Mouse (Mus musculus) CH12.LX (cell line): ENCODE data around the gene Amotl2. TPM values are rescaled to one million over a fixed set of nuclear protein-coding genes. Genes with fewer than 3 reads are reported as not detected.

Source experiments
- DNase-seq: peaks from one replicate; pipeline ENCODE4 v3.0.0-alpha.2; 2013; ENCODE audit errors: extremely low read depth
- H3K27ac ChIP-seq: 2 replicates; pipeline ENCODE4 v1.5.1; 2012; ENCODE audit warnings: low read depth, mild to moderate bottlenecking, control low read depth, moderate library complexity; ENCODE audit not compliant: insufficient read depth
- H3K27me3 ChIP-seq: replicated peaks from 2 replicates; pipeline ENCODE3; 2012; ENCODE audit warnings: inconsistent platforms
- H3K36me3 ChIP-seq, 2 experiments: replicated peaks in 1 of 2; 2 replicates each; pipeline versions ENCODE3 to v1.6.1; 2012; ENCODE audit warnings: inconsistent platforms in 1 of 2, low read length in 1 of 2, mild to moderate bottlenecking in 1 of 2, mixed read lengths in 1 of 2, moderate library complexity in 1 of 2; ENCODE audit not compliant: control insufficient read depth in 1 of 2, insufficient read depth in 1 of 2
- H3K4me1 ChIP-seq, 2 experiments: 2 replicates each; pipeline ENCODE4 v1.6.1; 2012; ENCODE audit warnings: inconsistent platforms in 1 of 2, moderate library complexity in 1 of 2; ENCODE audit not compliant: insufficient read depth in 2 of 2, control insufficient read depth in 1 of 2
- H3K4me2 ChIP-seq: 2 replicates; pipeline ENCODE4 v1.6.1; 2012; ENCODE audit warnings: low read depth, mild to moderate bottlenecking, control low read depth; ENCODE audit not compliant: poor library complexity, insufficient read depth, severe bottlenecking
- H3K4me3 ChIP-seq, 3 experiments: fragments of 150-350 bp in 1 of 3; sonication (generic) in 1 of 3; replicated peaks in 1 of 3; 2 replicates each; pipeline versions ENCODE3 to v1.5.1; 2011 to 2012; ENCODE audit warnings: low read depth in 2 of 3, low read length in 2 of 3, mild to moderate bottlenecking in 2 of 3, moderate library complexity in 2 of 3, control low read depth in 1 of 3, improper control_type of control experiment in 1 of 3, inconsistent platforms in 1 of 3, mixed read lengths in 1 of 3; ENCODE audit not compliant: poor library complexity in 1 of 3
- H3K79me2 ChIP-seq: replicated peaks from 2 replicates; pipeline ENCODE4 v1.6.1; 2012; ENCODE audit warnings: mild to moderate bottlenecking, moderate library complexity; ENCODE audit not compliant: control insufficient read depth, poor library complexity, insufficient read depth, severe bottlenecking; ENCODE audit errors: extremely low read depth
- H3K9ac ChIP-seq: 2 replicates; pipeline ENCODE4 v1.6.1; 2012; ENCODE audit warnings: low read depth, mild to moderate bottlenecking, control low read depth, moderate library complexity; ENCODE audit not compliant: insufficient read depth
- H3K9me3 ChIP-seq: replicated peaks from 2 replicates; pipeline ENCODE3; 2012; ENCODE audit warnings: low read length, inconsistent platforms, mixed read lengths
- CHD2 ChIP-seq: IDR thresholded peaks from 2 replicates; pipeline ENCODE4 v1.6.1; 2011; ENCODE audit warnings: low read length, improper control_type of control experiment
- CTCF ChIP-seq, 2 experiments: IDR thresholded peaks in 1 of 2; conservative IDR thresholded peaks in 1 of 2; 2 replicates each; pipeline ENCODE4 v1.5.1; 2011 to 2012; ENCODE audit warnings: low read depth in 2 of 2, low read length in 2 of 2, improper control_type of control experiment in 1 of 2, inconsistent platforms in 1 of 2, mild to moderate bottlenecking in 1 of 2, moderate library complexity in 1 of 2
- E2F4 ChIP-seq: IDR thresholded peaks from 2 replicates; pipeline ENCODE4 v1.6.1; 2011; ENCODE audit warnings: low read depth, low read length, improper control_type of control experiment; ENCODE audit not compliant: insufficient replicate concordance
- EP300 ChIP-seq: IDR thresholded peaks from 2 replicates; pipeline ENCODE4 v1.6.1; 2011; ENCODE audit warnings: low read length, improper control_type of control experiment
- GABPA ChIP-seq: IDR thresholded peaks from 2 replicates; pipeline ENCODE4 v1.6.1; 2012; ENCODE audit warnings: low read depth, low read length, improper control_type of control experiment, inconsistent platforms; ENCODE audit not compliant: insufficient replicate concordance
- HCFC1 ChIP-seq: IDR thresholded peaks from 2 replicates; pipeline ENCODE4 v1.6.1; 2012; ENCODE audit warnings: low read depth, mild to moderate bottlenecking, inconsistent platforms, low read length, improper control_type of control experiment
- JUN ChIP-seq: IDR thresholded peaks from 2 replicates; pipeline ENCODE4 v1.6.1; 2011; ENCODE audit warnings: low read depth, mild to moderate bottlenecking, low read length, improper control_type of control experiment, moderate library complexity; ENCODE audit not compliant: insufficient read depth
- JUND ChIP-seq: conservative IDR thresholded peaks from 2 replicates; pipeline ENCODE4 v1.6.1; 2011; ENCODE audit warnings: low read depth, low read length, improper control_type of control experiment
- KAT2A ChIP-seq: IDR thresholded peaks from 2 replicates; pipeline ENCODE4 v1.6.1; 2012; ENCODE audit warnings: low read length, improper control_type of control experiment, inconsistent platforms; ENCODE audit not compliant: insufficient replicate concordance
- MAX ChIP-seq: IDR thresholded peaks from 2 replicates; pipeline ENCODE4 v1.6.1; 2011; ENCODE audit warnings: low read length, improper control_type of control experiment
- MAZ ChIP-seq: IDR thresholded peaks from 2 replicates; pipeline ENCODE4 v1.6.1; 2012; ENCODE audit warnings: low read depth, mild to moderate bottlenecking, inconsistent platforms, low read length, improper control_type of control experiment, moderate library complexity
- NELFE ChIP-seq: IDR thresholded peaks from 2 replicates; pipeline ENCODE4 v1.6.1; 2011; ENCODE audit warnings: low read depth, low read length, improper control_type of control experiment
- PAX5 ChIP-seq: IDR thresholded peaks from 2 replicates; pipeline ENCODE4 v1.6.1; 2012; ENCODE audit warnings: low read length, inconsistent platforms, mixed read lengths
- RAD21 ChIP-seq: IDR thresholded peaks from 2 replicates; pipeline ENCODE4 v1.6.1; 2011; ENCODE audit warnings: low read depth, mild to moderate bottlenecking, low read length, improper control_type of control experiment, moderate library complexity
- RCOR1 ChIP-seq: conservative IDR thresholded peaks from 2 replicates; pipeline ENCODE4 v1.6.1; 2012; ENCODE audit warnings: low read depth, mild to moderate bottlenecking, inconsistent platforms, low read length, improper control_type of control experiment
- SIN3A ChIP-seq: IDR thresholded peaks from 2 replicates; pipeline ENCODE4 v1.6.1; 2012; ENCODE audit warnings: low read length, improper control_type of control experiment, inconsistent platforms
- TCF12 ChIP-seq: IDR thresholded peaks from 2 replicates; pipeline ENCODE4 v1.6.1; 2014; ENCODE audit warnings: low read depth, mild to moderate bottlenecking, inconsistent platforms, low read length, improper control_type of control experiment
- USF1 ChIP-seq: IDR thresholded peaks from 2 replicates; pipeline ENCODE4 v1.6.1; 2014; ENCODE audit warnings: low read depth, mild to moderate bottlenecking, inconsistent platforms, low read length, improper control_type of control experiment
- USF2 ChIP-seq: conservative IDR thresholded peaks from 2 replicates; pipeline ENCODE4 v1.6.1; 2011; ENCODE audit warnings: low read depth, low read length, improper control_type of control experiment
- ZC3H11A ChIP-seq: IDR thresholded peaks from 2 replicates; pipeline ENCODE4 v1.6.1; 2012; ENCODE audit warnings: low read depth, mild to moderate bottlenecking, inconsistent platforms, low read length, improper control_type of control experiment
- ZKSCAN1 ChIP-seq: IDR thresholded peaks from 2 replicates; pipeline ENCODE4 v1.6.1; 2012; ENCODE audit warnings: low read depth, inconsistent platforms, low read length, improper control_type of control experiment, borderline replicate concordance
- dilution Hi-C: fragments of 300-500 bp; cut with MboI; formaldehyde crosslinking; loops from 2 replicates; pipeline ENCODE4 v1.14.3; 2020; ENCODE audit warnings: low sequenced_read_pairs; ENCODE audit not compliant: extremely low pct_unique_long_range_greater_than_20kb, extremely low pct_ligation_motif_present
- in situ Hi-C: fragments of 300-500 bp; cut with MboI; formaldehyde crosslinking; loops from 3 replicates; pipeline ENCODE4 v1.14.3; 2019; ENCODE audit warnings: low sequenced_read_pairs, low pct_ligation_motif_present, low pct_unique_long_range_greater_than_20kb, mixed read lengths
- polyA plus RNA-seq: library from polyadenylated mRNA; unstranded; fragments of >175 nt; gene quantifications from 2 replicates; pipeline ENCODE4 v1.2.1, GENCODE M21; 2012; ENCODE audit warnings: low read depth; ENCODE audit not compliant: insufficient read length
- total RNA-seq, 2 experiments: library from RNA; depleted of rRNA; stranded (reverse); fragments of 300-350 nt in 1 of 2; fragments of >200 nt in 1 of 2; gene quantifications; 2 replicates each; pipeline ENCODE4 v1.2.3; 2012 to 2014

Gene Amotl2
- total and polyA plus RNA-seq, 3 experiments, result 0.08 TPM; not detected in 2

- H3K36me3 ChIP-seq, result no peaks in the 10 kb centered on the region
- H3K27ac ChIP-seq, result no peak overlapping the region
- in situ Hi-C loops, result no loop called here
- no peaks in the 10 kb centered on the region for H3K9me3 ChIP-seq
- no peak overlapping the region for H3K4me2 ChIP-seq
- no peak overlapping the region for H3K9ac ChIP-seq
- H3K4me3 ChIP-seq, result no peak overlapping the region
- H3K27me3 ChIP-seq, result peaks cover 14% of the 10 kb centered on the region
- H3K79me2 ChIP-seq, result no peaks in the 10 kb centered on the region
- no peaks in the 10 kb centered on the region for H3K4me1 ChIP-seq
- DNase-seq, result no peak
- no peak for TF ChIP-seq CHD2
- TF ChIP-seq KAT2A, result no peak
- TF ChIP-seq NELFE, result no peak
- TF ChIP-seq GABPA, result no peak
- no peak for TF ChIP-seq PAX5
- TF ChIP-seq SIN3A, result no peak
- no peak for TF ChIP-seq TCF12
- no peak for TF ChIP-seq RAD21
- TF ChIP-seq RCOR1, result no peak
- TF ChIP-seq E2F4, result no peak
- dilution Hi-C loops, result no loop called here
Measured at GRCm38 (mm10) chr9:102769257-102769656, 52.8 kb downstream of the Amotl2 start.

- Histone ChIP-seq H3K27me3 (peaks cover 14% of the 10 kb centered on the region), H3K9me3 (no peaks in the 10 kb centered on the region), H3K9ac (no peak overlapping the region), H3K36me3 (no peaks in the 10 kb centered on the region), H3K4me1 (no peaks in the 10 kb centered on the region), H3K27ac (no peak overlapping the region), H3K79me2 (no peaks in the 10 kb centered on the region), H3K4me2 (no peak overlapping the region)
- no peak for DNase-seq
- in situ Hi-C loops, result no loop called here
- TF ChIP-seq KAT2A (no peak), USF2 (no peak), TCF12 (no peak), RCOR1 (no peak), MAZ (no peak), SIN3A (no peak), NELFE (no peak), ZC3H11A (no peak), JUN (no peak), HCFC1 (no peak), MAX (no peak), ZKSCAN1 (no peak), JUND (no peak), USF1 (no peak), EP300 (no peak), CTCF (conservative IDR thresholded peaks at IDR 0.05 in 1 of 2, IDR thresholded peaks at IDR 0.05 in 1 of 2; ENCODE audit: low read depth in 2 of 2, low read length in 2 of 2) (no peak), E2F4 (no peak)
- TF ChIP-seq, all 38 proteins: peak for 0
- dilution Hi-C loops, result no loop called here
- H3K4me3 ChIP-seq, result no peak overlapping the region
Measured at GRCm38 (mm10) chr9:102770190-102770589, 53.7 kb downstream of the Amotl2 start.
